Mouse (Mus musculus) forebrain, embryonic 13.5 days (tissue): Measurements from ENCODE around the gene Nyap2. TPM values are rescaled to one million over a fixed set of nuclear protein-coding genes. Genes with fewer than 3 reads are reported as not detected.

Source experiments
- ATAC-seq: fragments of 200-750 bp; cut with Nextera tagmentation; 2 replicates; pipeline ENCODE4 v1.8.0; 2017
- H3K27ac ChIP-seq: fragments of 300-500 bp; sonication (generic); 2 replicates; pipeline ENCODE4 v1.5.1; 2015; ENCODE audit warnings: inconsistent platforms, mild to moderate bottlenecking, moderate library complexity
- H3K27me3 ChIP-seq: fragments of 300-500 bp; sonication (generic); 2 replicates; pipeline ENCODE4 v1.6.1; 2015; ENCODE audit warnings: mild to moderate bottlenecking, inconsistent platforms
- H3K36me3 ChIP-seq: fragments of 300-500 bp; sonication (generic); 2 replicates; pipeline ENCODE4 v1.6.1; 2015; ENCODE audit warnings: mild to moderate bottlenecking, inconsistent platforms; ENCODE audit not compliant: poor library complexity, severe bottlenecking
- H3K4me1 ChIP-seq: fragments of 300-500 bp; sonication (generic); 2 replicates; pipeline ENCODE4 v1.6.1; 2015; ENCODE audit warnings: inconsistent platforms
- H3K4me2 ChIP-seq: fragments of 300-500 bp; sonication (generic); 2 replicates; pipeline ENCODE4 v1.6.1; 2015; ENCODE audit warnings: inconsistent platforms, mild to moderate bottlenecking, moderate library complexity
- H3K4me3 ChIP-seq: fragments of 300-500 bp; sonication (generic); 2 replicates; pipeline ENCODE4 v1.5.1; 2015; ENCODE audit warnings: mild to moderate bottlenecking, inconsistent platforms
- H3K9ac ChIP-seq: fragments of 300-500 bp; sonication (generic); 2 replicates; pipeline ENCODE4 v1.6.1; 2015; ENCODE audit warnings: mild to moderate bottlenecking, inconsistent platforms
- H3K9me3 ChIP-seq: fragments of 300-500 bp; sonication (generic); replicated peaks from 2 replicates; pipeline ENCODE4 v1.6.1; 2016; ENCODE audit warnings: inconsistent platforms
- WGBS: fragments of 180-500 bp; shearing (Covaris S2); methylation state at CpG from one replicate; pipeline ENCODE4 v1.1.7; 2015; 5-methylcytosine and 5-hydroxymethylcytosine counted together
- polyA plus RNA-seq: library from polyadenylated mRNA; unstranded; fragments of >200 nt; fragmentation: Nextera tagmentation; extraction: Ambion mirVana; gene quantifications from 2 replicates; pipeline ENCODE4 v1.2.1, GENCODE M21; 2015

Nyap2 gene
- 3.7 and 3.9 TPM in 2 replicates for polyA plus RNA-seq

DNA sequence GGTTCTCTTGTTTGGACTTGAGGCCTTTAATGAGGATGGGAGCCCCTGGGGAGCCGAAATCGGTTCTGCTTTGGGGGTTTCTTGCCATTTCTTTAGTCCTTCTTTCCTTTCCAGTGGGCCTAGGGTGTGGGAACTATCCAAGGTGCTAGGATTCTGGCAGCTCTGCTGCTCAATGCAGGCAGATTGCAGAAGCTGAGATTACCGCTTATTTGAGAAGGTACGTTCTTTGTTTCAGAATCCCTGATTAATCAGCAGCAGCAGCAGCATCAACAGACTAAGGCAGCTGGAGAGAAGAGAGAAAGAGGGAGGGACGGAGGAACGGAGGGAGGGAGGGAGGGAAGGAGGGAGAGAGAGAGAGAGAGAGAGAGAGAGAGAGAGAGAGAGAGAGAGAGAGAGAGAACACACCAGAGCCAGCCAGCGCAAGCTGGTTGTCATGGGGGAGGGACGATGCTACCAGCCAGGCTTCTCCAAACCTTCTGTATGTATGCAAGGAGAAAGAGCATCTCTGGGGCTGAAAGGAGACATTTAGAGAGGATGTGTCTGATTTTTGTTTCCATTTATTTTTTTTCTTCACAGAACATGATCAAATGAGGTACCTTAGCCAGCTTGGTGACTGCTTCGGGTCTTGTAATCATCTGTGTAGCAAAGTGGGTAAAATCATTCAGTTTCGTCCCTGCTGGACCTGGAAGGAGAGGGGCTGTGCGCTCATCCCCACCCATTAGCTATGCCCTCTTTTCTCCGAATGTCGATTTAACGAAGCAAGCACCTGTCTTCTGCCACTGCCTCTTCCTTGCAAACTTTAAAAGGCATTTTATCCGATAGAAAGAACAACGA lies at the start of gene Nyap2:
Gene Nyap2, plus strand, starts transcription at position 120 of the 834 bp plus-strand sequence.
- H3K4me2 ChIP-seq = peak within 1 kb of the TSS; percentile 57
- WGBS = 11% methylated on average over 16 of the region's 16 CpGs
- ATAC-seq = peak; percentile 87
- H3K9me3 ChIP-seq = no peaks in the 10 kb centered on the region
- H3K27me3 ChIP-seq = no peaks in the 10 kb centered on the region
- H3K4me3 ChIP-seq = peak within 1 kb of the TSS; percentile 39
- peak within 1 kb of the TSS; percentile 92 for H3K27ac ChIP-seq
- peaks cover 11% of the 10 kb centered on the region for H3K4me1 ChIP-seq
- no peaks in the 10 kb centered on the region for H3K36me3 ChIP-seq
- H3K9ac ChIP-seq = peak within 1 kb of the TSS; percentile 59

DNA sequence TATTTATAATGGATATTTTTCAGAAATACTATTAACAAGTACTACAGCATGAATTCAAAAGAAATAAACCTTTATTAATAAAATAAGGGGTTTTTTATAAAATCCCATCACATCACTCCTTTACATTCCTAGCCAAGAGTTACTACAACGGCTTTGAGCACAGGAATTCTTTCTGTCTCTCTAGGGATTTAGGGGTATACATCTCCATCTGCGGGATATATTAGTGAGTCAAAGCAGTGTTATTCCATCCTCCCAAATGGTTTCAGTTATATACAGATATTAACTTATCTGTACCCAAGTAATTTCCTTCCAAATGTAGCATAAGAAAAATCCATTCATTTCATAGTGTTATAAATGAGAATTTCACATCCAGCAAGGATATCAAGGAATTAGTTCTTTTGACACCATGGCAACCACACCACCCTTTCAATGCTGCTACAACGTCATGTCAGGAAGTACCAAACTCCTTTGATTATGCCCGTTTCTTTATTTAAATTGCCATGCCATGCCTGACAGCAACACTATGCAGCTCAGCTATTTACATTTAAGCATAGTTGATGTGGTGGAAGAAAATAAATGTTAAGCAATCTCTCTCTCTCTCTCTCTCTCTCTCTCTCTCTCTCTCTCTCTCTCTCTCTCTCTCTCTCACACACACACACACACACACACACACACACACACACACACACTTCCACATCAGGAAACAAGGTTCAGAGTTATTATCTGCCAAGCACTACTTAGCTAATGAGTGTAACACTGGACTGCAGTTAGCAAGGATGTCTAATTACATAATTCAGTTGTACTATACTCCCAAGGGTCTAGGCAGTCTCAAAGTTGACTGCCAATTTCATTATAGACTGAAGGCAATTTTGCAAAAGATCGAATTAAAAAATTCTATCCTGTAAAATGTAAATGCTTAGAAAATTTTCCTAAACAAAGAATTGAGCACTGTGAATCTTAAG lies 33.6 kb upstream of the Nyap2 start:
- no peaks in the 10 kb centered on the region for H3K4me1 ChIP-seq
- H3K9me3 ChIP-seq = no peaks in the 10 kb centered on the region
- H3K27me3 ChIP-seq = no peaks in the 10 kb centered on the region
- H3K4me3 ChIP-seq = no peak overlapping the region
- H3K4me2 ChIP-seq = no peak overlapping the region
- H3K9ac ChIP-seq = no peak overlapping the region
- 45% methylated on average over 5 of the region's 5 CpGs for WGBS
- H3K27ac ChIP-seq = no peak overlapping the region
- no peaks in the 10 kb centered on the region for H3K36me3 ChIP-seq
- peak; percentile 76; the same call in 1 of the 2 replicates for ATAC-seq

DNA sequence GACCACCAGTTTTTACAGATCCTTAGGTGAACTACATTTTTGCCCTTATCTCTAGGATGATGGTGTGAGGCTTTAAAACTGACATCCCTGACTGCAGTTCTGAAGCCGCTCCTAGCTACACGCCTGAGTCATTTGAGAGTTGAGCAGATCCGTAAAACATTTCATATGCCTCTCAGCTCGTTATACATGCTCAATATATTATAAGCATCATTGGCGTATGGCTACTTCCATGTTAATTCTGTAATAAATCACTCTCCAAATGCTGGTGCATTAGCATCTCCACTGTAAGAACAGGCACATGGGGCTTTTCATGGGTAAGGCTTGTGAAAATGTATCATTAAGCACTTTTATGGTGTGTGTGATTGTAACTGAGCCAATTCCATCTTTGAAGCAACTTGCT lies 18.4 kb upstream of the Nyap2 start:
- Histone ChIP-seq H3K4me3 (no peak overlapping the region), H3K4me2 (no peak overlapping the region), H3K9ac (no peak overlapping the region), H3K9me3 (no peaks in the 10 kb centered on the region), H3K36me3 (no peaks in the 10 kb centered on the region), H3K27ac (no peak overlapping the region), H3K27me3 (no peaks in the 10 kb centered on the region), H3K4me1 (no peaks in the 10 kb centered on the region)
- WGBS = 88% methylated on average over 5 of the region's 5 CpGs
- no peak for ATAC-seq

DNA sequence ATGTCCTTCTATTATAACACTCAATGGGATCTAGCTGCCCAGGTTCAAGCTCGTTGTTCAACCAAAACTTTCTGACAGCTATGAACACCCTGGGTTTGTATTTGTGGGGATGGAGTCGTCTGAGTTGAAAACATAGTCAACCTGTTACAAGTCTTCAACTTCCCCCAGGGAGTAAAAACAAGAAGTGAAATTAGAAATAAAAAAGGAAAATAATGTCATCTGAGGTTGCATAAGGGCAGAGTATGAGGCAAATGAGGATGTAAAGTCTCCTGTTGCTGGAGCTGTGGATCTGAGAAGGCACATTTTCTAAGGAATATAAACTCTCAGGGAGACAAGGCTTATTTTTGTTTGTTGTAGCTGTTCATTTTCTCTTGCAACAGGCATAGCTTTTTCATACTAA lies 17.9 kb upstream of the Nyap2 start:
- Histone ChIP-seq H3K9me3 (no peaks in the 10 kb centered on the region), H3K27ac (no peak overlapping the region), H3K27me3 (no peaks in the 10 kb centered on the region), H3K36me3 (no peaks in the 10 kb centered on the region), H3K4me3 (no peak overlapping the region), H3K9ac (no peak overlapping the region), H3K4me2 (no peak overlapping the region), H3K4me1 (no peaks in the 10 kb centered on the region)
- 73% methylated on average over 2 of the region's 2 CpGs for WGBS
- ATAC-seq = no peak

DNA sequence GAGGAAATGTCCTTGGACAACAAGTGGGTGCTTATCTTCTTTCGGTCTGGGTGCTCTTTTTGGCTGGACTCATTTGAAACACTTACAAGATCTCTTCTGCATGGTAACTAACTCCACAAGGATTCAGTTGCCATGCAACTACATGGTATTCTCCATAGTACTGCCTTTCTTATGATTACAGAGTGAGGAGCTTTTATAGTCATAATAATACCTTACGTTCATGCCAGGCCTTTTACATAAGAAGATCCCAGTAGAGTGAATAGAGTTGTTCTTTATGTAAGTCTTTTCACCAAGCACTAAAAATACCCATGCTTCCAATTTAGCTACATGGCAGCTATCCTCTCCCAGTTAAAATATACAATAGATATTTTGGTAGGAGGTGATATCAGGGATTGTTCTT lies 13.9 kb upstream of the Nyap2 start:
- H3K4me2 ChIP-seq = no peak overlapping the region
- no peaks in the 10 kb centered on the region for H3K9me3 ChIP-seq
- H3K4me1 ChIP-seq = no peaks in the 10 kb centered on the region
- WGBS = 89% methylated on average over 2 of the region's 2 CpGs
- no peaks in the 10 kb centered on the region for H3K27me3 ChIP-seq
- H3K4me3 ChIP-seq = no peak overlapping the region
- ATAC-seq = no peak
- no peak overlapping the region for H3K9ac ChIP-seq
- H3K27ac ChIP-seq = no peak overlapping the region
- H3K36me3 ChIP-seq = no peaks in the 10 kb centered on the region

DNA sequence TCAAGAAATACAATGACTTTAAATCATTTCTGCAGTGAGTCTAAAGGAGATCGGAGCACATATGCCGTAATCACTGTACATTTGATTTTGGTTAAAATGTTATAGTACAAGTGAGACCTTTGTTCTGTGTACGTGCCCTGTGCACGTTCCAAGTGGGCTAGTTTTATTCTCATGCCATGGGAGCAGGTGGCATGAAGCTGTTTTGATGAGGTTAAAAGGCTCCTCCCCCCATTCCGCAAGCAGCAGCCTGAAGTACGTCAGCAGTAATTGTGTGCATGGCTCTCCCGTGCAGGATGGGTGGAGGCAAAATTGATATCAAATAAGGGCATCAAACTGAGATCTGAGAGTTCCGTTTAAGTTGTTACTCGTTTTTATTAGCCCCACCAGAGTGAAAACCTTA lies 491 bp upstream of the Nyap2 start:
- Histone ChIP-seq H3K9ac (no peak overlapping the region), H3K4me1 (peaks cover 11% of the 10 kb centered on the region), H3K27ac (peak overlapping the region; percentile 92), H3K9me3 (no peaks in the 10 kb centered on the region), H3K36me3 (no peaks in the 10 kb centered on the region), H3K4me3 (peak overlapping the region; percentile 39), H3K4me2 (peak overlapping the region; percentile 57), H3K27me3 (no peaks in the 10 kb centered on the region)
- 24% methylated on average over 9 of the region's 9 CpGs for WGBS
- peak; percentile 92 for ATAC-seq

DNA sequence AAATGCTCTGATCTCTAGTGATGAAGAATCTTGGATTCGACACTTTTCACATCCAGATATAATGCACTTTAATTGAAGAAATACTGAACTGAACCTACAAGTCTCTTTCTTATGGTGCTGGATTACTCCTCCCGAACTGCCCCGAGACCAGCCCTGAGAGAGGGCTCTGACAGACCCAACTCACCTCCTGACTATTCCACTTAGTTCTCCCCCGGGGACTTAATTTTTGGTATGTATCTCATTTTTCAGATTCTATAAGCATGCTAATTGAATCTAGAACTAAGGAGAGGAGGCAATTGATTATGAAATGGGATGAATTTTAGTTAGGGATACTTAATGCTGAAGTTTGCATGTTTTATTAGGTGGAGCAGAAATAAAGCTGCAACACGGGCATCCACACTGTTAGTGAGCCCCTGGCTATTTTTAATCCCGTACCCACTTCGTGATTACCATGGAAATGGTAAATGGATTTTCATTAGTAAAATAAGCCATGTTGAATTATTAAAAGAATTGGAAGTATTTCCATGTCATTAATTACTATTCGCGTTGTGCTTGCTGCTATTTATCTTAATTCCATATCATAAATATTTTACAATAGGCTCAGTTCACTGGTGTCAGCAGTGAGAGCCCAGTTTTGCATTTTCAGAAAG lies 1.0 kb downstream of the Nyap2 start:
- ATAC-seq = 0 out of 2 replicates have a peak, but pooled peaks have one; percentile 27

DNA sequence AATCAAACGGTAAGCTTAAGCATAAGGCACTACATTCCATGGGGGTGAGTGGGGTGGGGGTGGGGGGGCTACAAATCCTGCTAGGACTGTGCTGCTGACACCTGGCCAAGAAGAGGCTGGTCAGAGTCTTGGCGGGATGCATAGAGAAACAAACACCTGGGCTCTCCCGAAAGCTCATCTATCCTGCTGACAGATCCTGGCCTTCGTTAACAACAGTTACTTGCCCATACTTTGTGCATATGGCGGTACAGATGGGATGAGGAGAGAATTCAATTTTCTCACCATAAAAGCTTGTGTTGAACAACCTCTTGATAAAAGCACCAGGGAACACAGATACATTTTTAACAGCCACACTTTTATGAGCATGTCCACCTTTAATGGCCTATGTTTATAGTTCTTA lies 10.7 kb downstream of the Nyap2 start:
- no peaks in the 10 kb centered on the region for H3K27me3 ChIP-seq
- no peak overlapping the region for H3K27ac ChIP-seq
- no peaks in the 10 kb centered on the region for H3K4me1 ChIP-seq
- H3K9ac ChIP-seq = no peak overlapping the region
- H3K4me3 ChIP-seq = no peak overlapping the region
- peak; percentile 41; the same call in 1 of the 2 replicates for ATAC-seq
- H3K36me3 ChIP-seq = no peaks in the 10 kb centered on the region
- 84% methylated on average over 5 of the region's 5 CpGs for WGBS
- H3K9me3 ChIP-seq = no peaks in the 10 kb centered on the region
- H3K4me2 ChIP-seq = no peak overlapping the region

More for the DNA sequence above, 1.0 kb downstream of the Nyap2 start:
- Histone ChIP-seq H3K36me3 (no peaks in the 10 kb centered on the region), H3K4me2 (peak overlapping the region; percentile 57), H3K27me3 (no peaks in the 10 kb centered on the region), H3K4me3 (peak overlapping the region; percentile 39), H3K9me3 (no peaks in the 10 kb centered on the region), H3K9ac (peak overlapping the region; percentile 59), H3K27ac (peak overlapping the region; percentile 92), H3K4me1 (peaks cover 11% of the 10 kb centered on the region)
- WGBS = 59% methylated on average over 9 of the region's 9 CpGs

DNA sequence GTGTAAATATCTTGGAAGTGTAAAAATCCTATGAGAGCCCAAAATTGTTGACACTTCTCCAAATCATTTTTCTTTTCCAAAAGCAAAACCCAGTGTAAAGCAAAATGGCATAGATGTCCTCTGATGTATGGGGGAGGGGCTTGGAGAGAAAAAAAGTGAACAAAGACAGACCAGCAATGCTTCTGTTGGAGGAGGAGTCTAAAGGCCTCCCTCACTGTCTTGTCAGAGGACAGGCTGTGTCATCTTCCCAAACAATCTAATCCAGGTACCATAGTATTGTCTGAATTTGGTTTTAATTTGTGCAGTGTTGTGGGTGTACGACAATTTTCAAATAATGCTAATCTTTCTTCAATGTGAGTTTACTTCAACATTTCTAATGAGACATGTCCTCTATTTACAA lies 13.7 kb downstream of the Nyap2 start:
- Histone ChIP-seq H3K36me3 (no peaks in the 10 kb centered on the region), H3K4me2 (no peak overlapping the region), H3K27ac (no peak overlapping the region), H3K9me3 (no peaks in the 10 kb centered on the region), H3K27me3 (no peaks in the 10 kb centered on the region), H3K4me3 (no peak overlapping the region), H3K9ac (no peak overlapping the region), H3K4me1 (no peaks in the 10 kb centered on the region)
- ATAC-seq = no peak
- 94% methylated on average over 1 of the region's 1 CpGs for WGBS

DNA sequence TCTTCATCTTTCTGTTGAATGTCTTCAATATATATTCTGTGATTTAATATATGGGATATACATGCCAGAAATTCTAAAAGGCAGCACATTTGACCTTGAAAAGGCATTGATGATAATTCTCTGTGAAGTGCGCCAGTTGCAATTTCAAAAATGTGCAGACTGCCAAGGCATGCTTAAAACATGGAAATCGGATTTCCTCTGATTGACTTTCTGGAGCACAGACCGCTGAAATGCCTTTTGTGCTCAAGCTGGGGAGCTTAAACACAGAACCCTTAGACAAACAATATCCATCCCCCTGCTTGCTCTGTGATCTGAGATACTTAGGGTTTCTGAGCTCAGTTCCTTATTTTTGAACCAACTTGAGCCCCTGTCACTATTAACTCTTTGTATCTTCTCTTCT lies 14.2 kb downstream of the Nyap2 start:
- H3K4me2 ChIP-seq = no peak overlapping the region
- peaks cover 3% of the 10 kb centered on the region; the same call in 1 of the 2 replicates for H3K4me1 ChIP-seq
- WGBS = 58% methylated on average over 3 of the region's 3 CpGs
- H3K4me3 ChIP-seq = no peak overlapping the region
- H3K9ac ChIP-seq = no peak overlapping the region
- H3K36me3 ChIP-seq = no peaks in the 10 kb centered on the region
- no peak for ATAC-seq
- H3K27ac ChIP-seq = no peak overlapping the region
- no peaks in the 10 kb centered on the region for H3K9me3 ChIP-seq
- no peaks in the 10 kb centered on the region for H3K27me3 ChIP-seq

DNA sequence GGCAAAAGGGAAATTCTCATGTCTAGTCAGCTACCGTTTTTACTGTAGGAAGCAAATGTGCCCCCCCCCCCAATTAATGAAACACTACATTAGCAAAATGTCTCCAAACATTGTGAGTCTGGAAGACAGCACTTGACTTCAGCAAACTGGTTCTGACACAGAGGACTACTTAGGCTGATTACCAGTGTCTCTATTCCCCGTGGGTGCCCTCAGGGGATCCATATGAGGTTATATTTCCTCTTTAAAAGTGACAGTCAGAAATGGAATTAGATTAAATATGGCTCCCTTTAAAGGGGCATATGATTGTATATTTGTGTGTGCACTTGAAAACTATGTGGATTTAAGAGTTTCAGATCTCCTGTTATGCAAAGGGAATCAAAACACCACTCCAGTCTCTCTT lies 15.3 kb downstream of the Nyap2 start:
- Histone ChIP-seq H3K4me1 (peaks cover 7% of the 10 kb centered on the region; the same call in 1 of the 2 replicates), H3K9me3 (no peaks in the 10 kb centered on the region)
- WGBS = 86% methylated on average over 2 of the region's 2 CpGs

More for the DNA sequence above, 15.3 kb downstream of the Nyap2 start:
- H3K4me3 ChIP-seq = no peak overlapping the region
- H3K27ac ChIP-seq = no peak overlapping the region
- ATAC-seq = no peak
- no peaks in the 10 kb centered on the region for H3K36me3 ChIP-seq
- no peak overlapping the region for H3K9ac ChIP-seq
- H3K27me3 ChIP-seq = no peaks in the 10 kb centered on the region
- no peak overlapping the region for H3K4me2 ChIP-seq
